Mouse (Mus musculus) MEL (cell line): Measurements from ENCODE around the gene Wdr20rt. TPM values are rescaled to one million over a fixed set of nuclear protein-coding genes. Genes with fewer than 3 reads are reported as not detected.

ENCODE experiments used
- DNase-seq: peaks from one replicate; pipeline ENCODE4 v3.0.0; 2011; ENCODE audit warnings: low read depth, low spot score
- H3K27ac ChIP-seq: 2 replicates; pipeline ENCODE4 v1.5.1; 2012; ENCODE audit warnings: low read depth, mild to moderate bottlenecking, control low read depth, low read length, moderate library complexity; ENCODE audit not compliant: control insufficient read depth
- H3K27me3 ChIP-seq, 2 experiments: fragments of 150-350 bp in 1 of 2; sonication (generic) in 1 of 2; 2 replicates each; pipeline ENCODE4 v1.6.1; 2012; ENCODE audit warnings: low read length in 2 of 2, mild to moderate bottlenecking in 2 of 2, improper control_type of control experiment in 1 of 2, moderate library complexity in 1 of 2; ENCODE audit not compliant: insufficient read depth in 2 of 2, control insufficient read depth in 1 of 2
- H3K36me3 ChIP-seq, 2 experiments: 2 replicates each; pipeline ENCODE4 v1.6.1; 2012 to 2014; ENCODE audit warnings: low read length in 2 of 2, improper control_type of control experiment in 1 of 2, inconsistent platforms in 1 of 2, mild to moderate bottlenecking in 1 of 2; ENCODE audit not compliant: insufficient read depth in 2 of 2, control insufficient read depth in 1 of 2
- H3K4me1 ChIP-seq, 2 experiments: fragments of 150-350 bp in 1 of 2; sonication (generic) in 1 of 2; 2 replicates each; pipeline ENCODE4 v1.6.1; 2012; ENCODE audit warnings: low read length in 2 of 2, improper control_type of control experiment in 1 of 2, mild to moderate bottlenecking in 1 of 2; ENCODE audit not compliant: insufficient read depth in 2 of 2, control insufficient read depth in 1 of 2
- H3K4me3 ChIP-seq, 2 experiments: fragments of 150-350 bp in 1 of 2; sonication (generic) in 1 of 2; 2 replicates each; pipeline ENCODE4 v1.5.1; 2012; ENCODE audit warnings: low read depth in 2 of 2, low read length in 2 of 2, mild to moderate bottlenecking in 2 of 2, moderate library complexity in 2 of 2, control low read depth in 1 of 2, improper control_type of control experiment in 1 of 2; ENCODE audit not compliant: control insufficient read depth in 1 of 2, insufficient read depth in 1 of 2
- H3K79me2 ChIP-seq: 2 replicates; pipeline ENCODE4 v1.6.1; 2012; ENCODE audit warnings: mild to moderate bottlenecking, low read length, moderate library complexity; ENCODE audit not compliant: control insufficient read depth, poor library complexity, insufficient read depth
- H3K9ac ChIP-seq: 2 replicates; pipeline ENCODE4 v1.6.1; 2012; ENCODE audit warnings: low read depth, mild to moderate bottlenecking, control low read depth, low read length, moderate library complexity; ENCODE audit not compliant: control insufficient read depth, poor library complexity, severe bottlenecking
- H3K9me3 ChIP-seq: fragments of 150-350 bp; sonication (generic); replicated peaks from 2 replicates; pipeline ENCODE4 v1.6.1; 2012; ENCODE audit warnings: mild to moderate bottlenecking, low read length, improper control_type of control experiment, moderate library complexity; ENCODE audit not compliant: insufficient read depth
- CHD1 ChIP-seq: IDR thresholded peaks from 2 replicates; pipeline ENCODE4 v1.6.1; 2012; ENCODE audit warnings: low read depth, mild to moderate bottlenecking, inconsistent platforms, low read length, improper control_type of control experiment
- CHD2 ChIP-seq: IDR thresholded peaks from 2 replicates; pipeline ENCODE4 v1.6.1; 2011; ENCODE audit warnings: low read length, improper control_type of control experiment
- CTCF ChIP-seq, 3 experiments: IDR thresholded peaks in 2 of 3; conservative IDR thresholded peaks in 1 of 3; 2 replicates each; pipeline ENCODE4 v1.5.1; 2011 to 2012; ENCODE audit warnings: low read length in 3 of 3, low read depth in 2 of 3, mild to moderate bottlenecking in 2 of 3, improper control_type of control experiment in 1 of 3, inconsistent platforms in 1 of 3, mixed read lengths in 1 of 3, moderate library complexity in 1 of 3; ENCODE audit not compliant: control insufficient read depth in 1 of 3, insufficient read depth in 1 of 3, poor library complexity in 1 of 3, severe bottlenecking in 1 of 3
- ELF1 ChIP-seq: IDR thresholded peaks from 2 replicates; pipeline ENCODE4 v1.6.1; 2014; ENCODE audit warnings: low read depth, mild to moderate bottlenecking, inconsistent platforms, low read length, improper control_type of control experiment, moderate library complexity
- ETS1 ChIP-seq: IDR thresholded peaks from 2 replicates; pipeline ENCODE4 v1.6.1; 2012; ENCODE audit warnings: low read depth, mild to moderate bottlenecking, inconsistent platforms, low read length, improper control_type of control experiment, moderate library complexity
- GABPA ChIP-seq: IDR thresholded peaks from 2 replicates; pipeline ENCODE4 v1.6.1; 2012; ENCODE audit warnings: low read depth, mild to moderate bottlenecking, inconsistent platforms, low read length, improper control_type of control experiment, moderate library complexity
- GATA1 ChIP-seq: IDR thresholded peaks from 2 replicates; pipeline ENCODE4 v1.6.1; 2011; ENCODE audit warnings: low read depth, low read length, improper control_type of control experiment
- HCFC1 ChIP-seq: IDR thresholded peaks from 2 replicates; pipeline ENCODE4 v1.6.1; 2012; ENCODE audit warnings: low read depth, mild to moderate bottlenecking, inconsistent platforms, low read length, improper control_type of control experiment, moderate library complexity
- JUND ChIP-seq: IDR thresholded peaks from 2 replicates; pipeline ENCODE4 v1.6.1; 2011; ENCODE audit warnings: low read depth, mild to moderate bottlenecking, improper control_type of control experiment, low read length
- KAT2A ChIP-seq: conservative IDR thresholded peaks from 2 replicates; pipeline ENCODE4 v1.6.1; 2012; ENCODE audit warnings: low read depth, low read length, improper control_type of control experiment, inconsistent platforms
- MAFK ChIP-seq: IDR thresholded peaks from 2 replicates; pipeline ENCODE4 v1.6.1; 2011; ENCODE audit warnings: low read depth, mild to moderate bottlenecking, low read length, improper control_type of control experiment, borderline replicate concordance
- MEF2A ChIP-seq: IDR thresholded peaks from 2 replicates; pipeline ENCODE4 v1.6.1; 2014; ENCODE audit warnings: low read depth, mild to moderate bottlenecking, inconsistent platforms, low read length, improper control_type of control experiment; ENCODE audit not compliant: poor library complexity, insufficient replicate concordance, severe bottlenecking; ENCODE audit errors: extremely low read depth
- MXI1 ChIP-seq: IDR thresholded peaks from 2 replicates; pipeline ENCODE4 v1.6.1; 2011; ENCODE audit warnings: mild to moderate bottlenecking, low read depth, low read length, improper control_type of control experiment
- MYB ChIP-seq: IDR thresholded peaks from 2 replicates; pipeline ENCODE4 v1.6.1; 2011; ENCODE audit warnings: mild to moderate bottlenecking, low read depth, low read length, improper control_type of control experiment
- MYC ChIP-seq: IDR thresholded peaks from 2 replicates; pipeline ENCODE4 v1.6.1; 2011; ENCODE audit warnings: low read depth, mild to moderate bottlenecking, low read length, improper control_type of control experiment, moderate library complexity
- NELFE ChIP-seq: IDR thresholded peaks from 2 replicates; pipeline ENCODE4 v1.6.1; 2011; ENCODE audit warnings: low read depth, low read length, improper control_type of control experiment
- NRF1 ChIP-seq: IDR thresholded peaks from 2 replicates; pipeline ENCODE4 v1.6.1; 2014; ENCODE audit warnings: low read depth, mild to moderate bottlenecking, inconsistent platforms, low read length, improper control_type of control experiment, moderate library complexity; ENCODE audit not compliant: poor library complexity, insufficient read depth, severe bottlenecking
- POLR2A ChIP-seq, 2 experiments: IDR thresholded peaks; 2 replicates each; pipeline ENCODE4 v1.6.1; 2011 to 2012; ENCODE audit warnings: low read length in 2 of 2, mild to moderate bottlenecking in 2 of 2, control low read depth in 1 of 2, improper control_type of control experiment in 1 of 2, low read depth in 1 of 2, moderate library complexity in 1 of 2; ENCODE audit not compliant: control insufficient read depth in 1 of 2, insufficient read depth in 1 of 2, poor library complexity in 1 of 2
- RAD21 ChIP-seq: IDR thresholded peaks from 2 replicates; pipeline ENCODE4 v1.6.1; 2011; ENCODE audit warnings: mild to moderate bottlenecking, low read depth, low read length, improper control_type of control experiment
- TAL1 ChIP-seq: IDR thresholded peaks from 2 replicates; pipeline ENCODE4 v1.6.1; 2012; ENCODE audit warnings: mild to moderate bottlenecking, inconsistent platforms, low read length, moderate library complexity, mixed read lengths
- TBP ChIP-seq: IDR thresholded peaks from 2 replicates; pipeline ENCODE4 v1.8.0; 2011; ENCODE audit warnings: low read depth, low read length, improper control_type of control experiment
- TCF12 ChIP-seq: IDR thresholded peaks from 2 replicates; pipeline ENCODE4 v1.6.1; 2014; ENCODE audit warnings: low read depth, mild to moderate bottlenecking, inconsistent platforms, low read length, improper control_type of control experiment, moderate library complexity
- USF1 ChIP-seq: IDR thresholded peaks from 2 replicates; pipeline ENCODE4 v1.6.1; 2014; ENCODE audit warnings: low read depth, mild to moderate bottlenecking, inconsistent platforms, low read length, improper control_type of control experiment, moderate library complexity
- USF2 ChIP-seq, 2 experiments: IDR thresholded peaks; 2 replicates each; pipeline ENCODE4 v1.6.1; 2011 to 2012; ENCODE audit warnings: improper control_type of control experiment in 2 of 2, low read length in 2 of 2, borderline replicate concordance in 1 of 2, inconsistent platforms in 1 of 2, low read depth in 1 of 2, mild to moderate bottlenecking in 1 of 2; ENCODE audit not compliant: insufficient read depth in 1 of 2
- ZNF384 ChIP-seq: IDR thresholded peaks from 2 replicates; pipeline ENCODE4 v1.6.1; 2012; ENCODE audit warnings: low read depth, mild to moderate bottlenecking, inconsistent platforms, low read length, improper control_type of control experiment
- polyA plus RNA-seq, 2 experiments: library from polyadenylated mRNA; stranded (reverse) in 1 of 2; unstranded in 1 of 2; fragments of >175 nt in 1 of 2; fragments of >200 nt in 1 of 2; gene quantifications; 2 replicates each; pipeline versions ENCODE4 v1.2.1 to v1.2.4; 2012; ENCODE audit warnings: low replicate concordance in 2 of 2, low read depth in 1 of 2; ENCODE audit not compliant: insufficient read length in 2 of 2, insufficient read depth in 1 of 2, missing spikeins in 1 of 2
- total RNA-seq: library from RNA; depleted of rRNA; stranded (reverse); fragments of 300-350 nt; gene quantifications from 2 replicates; pipeline ENCODE4 v1.2.3, GENCODE M21; 2012

The Wdr20rt gene
- total and polyA plus RNA-seq, 3 experiments: 0.21 TPM; not detected in 2

DNA sequence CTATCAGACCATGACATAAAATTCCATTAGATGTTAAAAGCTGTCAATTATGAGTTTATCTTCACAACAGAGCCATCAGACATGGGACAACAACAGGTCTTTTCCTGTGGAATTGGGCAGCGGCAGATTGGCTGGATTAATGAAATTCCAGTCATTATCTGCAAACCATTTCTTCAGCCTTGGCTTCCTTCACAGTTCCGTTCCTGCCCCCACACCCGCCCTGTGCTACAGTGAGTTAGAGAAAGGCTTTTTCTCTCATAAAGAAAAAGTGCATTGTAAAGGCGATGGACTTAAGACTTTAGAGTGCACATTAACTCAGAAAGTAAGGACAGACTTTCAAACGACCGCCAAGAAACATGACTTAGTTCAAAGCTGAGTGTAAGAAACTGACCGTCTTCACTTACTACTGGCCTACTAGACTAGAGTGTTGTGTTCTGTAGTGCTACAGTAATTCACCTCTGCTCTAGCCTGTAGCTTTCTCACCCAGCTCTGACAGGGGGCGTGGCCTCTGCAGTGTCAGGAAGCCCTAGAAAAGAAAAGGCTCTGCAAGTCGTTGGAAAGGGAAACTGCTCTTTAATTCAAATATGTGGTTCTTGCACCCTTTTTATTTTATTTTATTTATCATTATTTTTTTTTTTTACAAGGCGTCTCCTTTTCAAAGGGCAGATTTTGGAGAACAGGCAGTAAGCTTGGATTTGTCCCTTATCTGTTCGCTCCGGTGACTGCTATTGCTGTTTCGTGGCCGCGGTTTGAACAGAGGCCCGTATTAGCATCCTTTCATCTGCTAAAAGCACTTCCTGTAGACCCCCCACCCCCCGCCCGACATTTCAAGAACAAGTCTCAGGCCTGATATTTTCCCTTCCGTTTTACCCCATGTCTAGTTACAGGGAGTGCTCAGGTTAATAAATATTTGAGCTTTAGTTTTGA, 33.2 kb downstream of the Wdr20rt start:
- peak overlapping the region; percentile 93 for H3K27ac ChIP-seq
- H3K79me2 ChIP-seq: no peaks in the 10 kb centered on the region
- H3K27me3 ChIP-seq: no peaks in the 10 kb centered on the region
- 0 out of 2 replicates have a peak, but pooled peaks have one; percentile 6 for TF ChIP-seq ZNF384
- TF ChIP-seq RAD21: no peak
- H3K36me3 ChIP-seq: peaks cover 0 to 8% of the 10 kb centered on the region in 2 experiments; a peak in 2 of 4 replicates
- H3K4me1 ChIP-seq: peaks cover 2 to 3% of the 10 kb centered on the region in 2 experiments; a peak in 2 of 4 replicates
- DNase-seq: peak; percentile 71
- peak overlapping the region; percentile 38 to 73 for H3K4me3 ChIP-seq
- H3K9me3 ChIP-seq: no peaks in the 10 kb centered on the region
- peak overlapping the region; percentile 41; the same call in 1 of the 2 replicates for H3K9ac ChIP-seq

DNA sequence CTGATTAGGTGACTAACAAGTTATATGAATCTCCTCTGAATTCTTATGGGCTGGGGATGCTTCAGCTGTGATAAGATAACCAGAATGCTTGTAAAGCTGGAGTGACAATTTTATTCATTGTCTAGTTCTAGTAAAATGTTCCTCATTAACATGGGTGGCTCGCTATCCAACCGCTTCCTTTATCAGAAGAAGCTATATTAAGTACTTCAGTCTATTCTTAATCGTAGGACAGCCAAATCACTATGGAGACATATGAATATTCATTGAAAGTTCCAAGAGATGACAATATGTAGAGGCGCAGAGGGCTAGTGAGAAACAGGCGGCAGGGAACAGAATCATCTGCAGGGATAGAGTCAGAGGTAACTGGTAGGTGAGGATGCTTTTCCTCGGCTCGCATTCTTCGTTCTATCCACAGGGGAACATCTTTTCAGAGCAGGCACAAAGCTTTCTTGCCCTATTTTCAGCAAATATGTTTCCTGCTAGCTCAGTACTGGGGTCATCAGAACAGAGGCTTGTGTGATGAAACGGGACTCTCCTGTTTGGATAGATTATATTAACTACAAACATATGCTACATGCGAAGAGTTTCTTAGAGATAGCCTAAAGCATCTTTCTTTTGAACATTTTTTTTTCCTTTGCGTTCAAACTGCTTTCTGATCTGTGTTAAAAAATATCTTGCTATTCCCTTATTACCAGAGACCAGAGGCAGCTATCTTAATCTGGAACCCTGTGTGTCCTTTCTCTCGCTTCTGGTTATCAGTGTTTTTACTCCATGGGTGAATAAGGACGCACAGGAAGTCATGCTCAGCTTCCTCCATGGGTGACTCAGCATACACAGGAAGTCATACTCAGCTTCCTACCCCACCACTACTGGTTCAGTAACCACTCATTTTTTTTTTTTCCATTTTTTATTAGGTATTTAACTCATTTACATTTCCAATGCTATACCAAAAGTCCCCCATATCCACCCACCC, 34.1 kb downstream of the Wdr20rt start:
- no peaks in the 10 kb centered on the region for H3K79me2 ChIP-seq
- no peaks in the 10 kb centered on the region for H3K9me3 ChIP-seq
- H3K27me3 ChIP-seq: no peaks in the 10 kb centered on the region
- peak overlapping the region; percentile 93 for H3K27ac ChIP-seq
- H3K4me3 ChIP-seq: peak overlapping the region; percentile 38 to 73
- H3K36me3 ChIP-seq: peaks cover 0 to 6% of the 10 kb centered on the region in 2 experiments; a peak in 2 of 4 replicates
- H3K4me1 ChIP-seq: peaks cover 0 to 3% of the 10 kb centered on the region in 2 experiments; a peak in 1 of 4 replicates
- peak overlapping the region; percentile 55 for H3K9ac ChIP-seq
- peak; percentile 88 for DNase-seq
- no peak for TF ChIP-seq MAFK
- TF ChIP-seq ETS1: peak; percentile 63
- no peak for TF ChIP-seq NRF1
- TF ChIP-seq JUND: 0 out of 2 replicates have a peak, but pooled peaks have one; percentile 57
- peak; percentile 81 for TF ChIP-seq GATA1
- peak; percentile 30; the same call in 1 of the 2 replicates for TF ChIP-seq MYC
- TF ChIP-seq ZNF384: peak; percentile 1
- TF ChIP-seq TBP: peak; percentile 46; the same call in 1 of the 2 replicates
- TF ChIP-seq MXI1: 0 out of 2 replicates have a peak, but pooled peaks have one; percentile 17
- 0 out of 2 replicates have a peak, but pooled peaks have one; percentile 26 for TF ChIP-seq NELFE
- TF ChIP-seq USF1: no peak
- TF ChIP-seq MYB: 0 out of 2 replicates have a peak, but pooled peaks have one; percentile 5
- TF ChIP-seq ELF1: no peak
- TF ChIP-seq CHD1: 0 out of 2 replicates have a peak, but pooled peaks have one; percentile 42
- no peak for TF ChIP-seq GABPA
- peak; percentile 63 for TF ChIP-seq HCFC1
- peak; percentile 39; the same call in 1 of the 2 replicates for TF ChIP-seq TCF12
- no peak for TF ChIP-seq POLR2A (IDR thresholded peaks at IDR 0.05; ENCODE audit: control insufficient read depth in 1 of 2, insufficient read depth in 1 of 2, low read depth in 1 of 2, low read length in 2 of 2, poor library complexity in 1 of 2)
- TF ChIP-seq TAL1: peak; percentile 53
- TF ChIP-seq CHD2: no peak
- TF ChIP-seq MEF2A: peak; percentile 78; the same call in 1 of the 2 replicates
- TF ChIP-seq CTCF (IDR thresholded peaks at IDR 0.05 in 2 of 3, conservative IDR thresholded peaks at IDR 0.05 in 1 of 3; ENCODE audit: control insufficient read depth in 1 of 3, insufficient read depth in 1 of 3, low read depth in 2 of 3, low read length in 3 of 3, poor library complexity in 1 of 3, severe bottlenecking in 1 of 3): no peak
- TF ChIP-seq KAT2A: no peak
- TF ChIP-seq USF2 (IDR thresholded peaks at IDR 0.05; ENCODE audit: borderline replicate concordance in 1 of 2, insufficient read depth in 1 of 2, low read depth in 1 of 2, low read length in 2 of 2): no peak
